Mouse (Mus musculus): ENCODE measurements around the gene Duoxa1.

Duoxa1 gene

GRCm38 (mm10) chr2:122297271-122298095 lies 16.0 kb downstream of the Duoxa1 start:
- no peak for DNase-seq (ENCODE audit: low spot score)

GRCm38 (mm10) chr2:122294916-122295315 lies 18.6 kb downstream of the Duoxa1 start:
- DNase-seq (ENCODE audit: low spot score) = no peak

GRCm38 (mm10) chr2:122286137-122286536 lies 27.4 kb downstream of the Duoxa1 start:
- no peak for DNase-seq (ENCODE audit: low spot score)

- no peak for DNase-seq (ENCODE audit: low spot score)
Observed at GRCm38 (mm10) chr2:122284091-122284490, 29.4 kb downstream of the Duoxa1 start.

- no peak for DNase-seq (ENCODE audit: low spot score)
Observed at GRCm38 (mm10) chr2:122278769-122279168, 34.8 kb downstream of the Duoxa1 start.

GRCm38 (mm10) chr2:122266407-122267193 lies 46.9 kb downstream of the Duoxa1 start:
- DNase-seq (ENCODE audit: low spot score) = no peak

GRCm38 (mm10) chr2:122264690-122265089 lies 48.8 kb downstream of the Duoxa1 start:
- DNase-seq (ENCODE audit: low spot score) = no peak

- no peak for DNase-seq (ENCODE audit: low spot score)
Observed at GRCm38 (mm10) chr2:122260729-122261128, 52.8 kb downstream of the Duoxa1 start.

- DNase-seq (ENCODE audit: low spot score) = no peak
Observed at GRCm38 (mm10) chr2:122255997-122256396, 57.5 kb downstream of the Duoxa1 start.

Data from testis, postnatal 10 days (tissue).